Mouse (Mus musculus) liver, adult 2 months (tissue): Measurements from ENCODE around the gene B230307C23Rik.
"Not testable (repeated sequence)": the region's sequence is repeated elsewhere in the genome, so short reads cannot be mapped to it uniquely, and the experiment has no call there.

Source experiments
- CTCF ChIP-seq: fragments of 200-500 bp; IDR thresholded peaks from 2 replicates; pipeline ENCODE4 v1.5.1; 2011; ENCODE audit warnings: low read depth, low read length, control low read depth
- POLR2A ChIP-seq: fragments of 200-500 bp; IDR thresholded peaks from 2 replicates; pipeline ENCODE4 v1.6.1; 2011; ENCODE audit warnings: low read length, control low read depth; ENCODE audit not compliant: insufficient read depth; ENCODE audit errors: extremely low read depth

- TF ChIP-seq CTCF, POLR2A: not testable (repeated sequence)
These were observed 4.6 kb upstream of the B230307C23Rik start for GRCm38 (mm10) chr16:97992477-97992876.
